Mouse (Mus musculus) fibroblast of lung, adult 2 months (primary cell): Measurements from ENCODE around the gene Retreg1.

ENCODE experiments used
- DNase-seq: peaks from one replicate; pipeline ENCODE4 v3.0.0-alpha.2; 2011; ENCODE audit warnings: low read depth

The Retreg1 gene

GRCm38 (mm10) chr15:25880192-25880591 lies 37.2 kb downstream of the Retreg1 start:
- DNase-seq, result no peak

DNA sequence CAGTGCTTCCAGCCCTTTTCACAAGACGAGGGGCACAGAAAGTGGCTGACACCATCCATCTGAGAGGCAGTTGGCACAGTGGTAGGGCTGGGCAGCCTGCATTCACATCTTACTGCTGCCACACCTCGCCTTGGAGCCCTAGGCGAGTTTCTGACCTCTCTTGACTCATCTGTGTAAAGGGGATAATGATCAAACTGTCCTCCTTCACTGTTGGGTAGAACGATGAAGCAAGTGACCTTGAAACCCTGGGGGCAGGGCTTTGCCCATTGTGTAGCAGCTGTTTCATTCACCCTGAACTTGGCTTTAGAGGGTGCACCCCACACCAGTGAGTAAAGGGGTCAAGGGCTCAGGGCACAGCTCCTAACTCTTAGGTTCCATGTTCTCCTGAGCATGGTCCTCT lies 39.0 kb downstream of the Retreg1 start:
- no peak for DNase-seq

DNA sequence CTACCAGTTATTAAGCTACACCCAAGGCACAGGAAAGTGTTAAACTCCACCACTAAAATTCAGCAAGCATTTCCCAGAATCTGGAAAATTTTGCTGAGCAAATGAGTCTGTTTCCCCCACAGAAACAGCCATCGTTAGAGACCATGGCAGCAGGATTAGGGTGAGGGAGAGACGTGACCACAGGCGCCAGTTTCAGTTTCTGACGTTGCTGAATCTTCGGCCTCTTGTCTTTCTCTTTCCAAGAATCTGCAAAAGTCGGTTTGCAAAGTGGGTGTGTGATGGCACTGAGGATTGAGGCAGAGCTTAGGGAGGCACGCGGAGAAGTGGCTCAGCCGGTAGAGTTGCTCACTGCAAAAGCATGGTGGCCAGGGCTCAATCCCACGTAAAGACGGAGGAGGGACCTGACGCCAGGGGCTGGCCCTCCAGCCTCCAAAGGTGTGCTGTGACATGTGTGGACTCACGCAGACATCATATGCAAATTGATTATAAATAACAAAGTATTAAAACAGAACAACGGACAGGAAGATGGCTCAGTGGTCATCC lies 41.5 kb downstream of the Retreg1 start:
- no peak for DNase-seq

- DNase-seq, result peak; percentile 61
These were observed 43.6 kb downstream of the Retreg1 start for GRCm38 (mm10) chr15:25886581-25887011.

GRCm38 (mm10) chr15:25889927-25890326 lies 46.9 kb downstream of the Retreg1 start:
- DNase-seq, result no peak

- DNase-seq, result no peak
These were observed 48.6 kb downstream of the Retreg1 start for GRCm38 (mm10) chr15:25891556-25891955.

DNA sequence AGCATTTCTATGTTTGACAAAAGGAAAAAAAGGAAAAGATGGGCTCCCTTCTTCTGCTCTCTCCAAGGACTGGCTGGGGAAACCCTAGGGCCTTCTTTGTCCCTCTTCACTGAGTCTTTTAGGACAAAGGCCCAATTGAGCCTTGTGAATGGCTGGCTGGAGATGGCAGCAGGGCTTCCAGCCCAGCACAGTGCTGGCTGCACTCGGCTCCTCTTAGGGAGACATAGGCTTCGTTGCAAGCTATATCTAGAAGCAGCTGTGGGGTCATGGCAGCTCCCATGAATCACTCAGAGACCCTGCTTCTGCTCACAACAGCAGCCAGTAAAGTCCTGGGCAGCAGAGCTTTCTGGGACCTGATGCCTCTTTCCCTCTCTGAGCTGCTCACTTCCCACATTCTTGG lies 50.3 kb downstream of the Retreg1 start:
- no peak for DNase-seq

- no peak for DNase-seq
These were observed 53.8 kb downstream of the Retreg1 start for GRCm38 (mm10) chr15:25896783-25897182.

- no peak for DNase-seq
These were observed 54.6 kb downstream of the Retreg1 start for GRCm38 (mm10) chr15:25897617-25898016.

DNA sequence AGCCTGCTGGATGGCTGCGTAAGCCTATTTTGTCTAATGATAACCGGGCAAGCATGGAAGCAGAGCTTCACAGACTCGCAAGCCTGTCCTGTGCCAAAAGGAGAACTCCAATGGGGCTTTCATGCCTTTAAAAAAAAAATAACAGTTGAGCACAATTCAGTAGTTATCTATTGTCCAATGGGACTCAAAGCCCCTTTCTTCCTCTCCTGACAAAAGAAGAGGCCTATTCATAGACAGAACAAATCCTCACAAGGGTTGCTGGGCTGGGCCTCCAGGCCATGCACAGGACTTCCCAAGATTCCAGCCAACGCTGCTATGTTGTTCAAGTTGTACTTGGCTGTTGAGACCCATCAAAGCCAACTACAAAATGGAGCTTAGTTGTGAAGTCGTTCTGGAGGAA lies 56.0 kb downstream of the Retreg1 start:
- no peak for DNase-seq

- no peak for DNase-seq
These were observed 57.6 kb downstream of the Retreg1 start for GRCm38 (mm10) chr15:25900540-25900939.

GRCm38 (mm10) chr15:25902931-25903615 lies 60.1 kb downstream of the Retreg1 start:
- DNase-seq, result no peak

- DNase-seq, result no peak
These were observed 61.5 kb downstream of the Retreg1 start for GRCm38 (mm10) chr15:25904435-25905021.

GRCm38 (mm10) chr15:25909783-25910494 lies 67.0 kb downstream of the Retreg1 start:
- no peak for DNase-seq

- no peak for DNase-seq
These were observed 67.5 kb downstream of the Retreg1 start for GRCm38 (mm10) chr15:25910495-25910865.

GRCm38 (mm10) chr15:25910924-25911323 lies 67.9 kb downstream of the Retreg1 start:
- no peak for DNase-seq

GRCm38 (mm10) chr15:25912911-25913310 lies 69.9 kb downstream of the Retreg1 start:
- DNase-seq, result no peak

DNA sequence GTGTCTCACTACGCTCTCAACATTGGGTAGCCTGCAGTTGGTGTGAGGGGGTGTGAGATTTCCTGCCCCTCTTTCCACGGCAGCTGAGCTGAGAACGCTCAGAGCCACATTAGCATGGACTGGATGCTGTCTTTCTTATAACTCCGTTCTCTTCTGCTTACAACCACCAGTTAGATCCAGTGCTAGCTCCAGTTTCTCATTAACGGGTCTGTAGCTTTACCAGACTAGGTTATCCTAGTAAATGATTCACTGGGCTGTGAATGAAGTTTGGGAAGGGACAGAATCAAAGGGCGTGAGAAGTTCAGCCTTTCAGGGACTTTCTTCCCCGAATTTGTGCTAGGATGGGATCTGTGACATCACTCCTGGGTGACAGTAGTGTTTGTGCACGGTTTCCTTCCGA lies 70.7 kb downstream of the Retreg1 start:
- no peak for DNase-seq

GRCm38 (mm10) chr15:25914160-25914559 lies 71.2 kb downstream of the Retreg1 start:
- no peak for DNase-seq

DNA sequence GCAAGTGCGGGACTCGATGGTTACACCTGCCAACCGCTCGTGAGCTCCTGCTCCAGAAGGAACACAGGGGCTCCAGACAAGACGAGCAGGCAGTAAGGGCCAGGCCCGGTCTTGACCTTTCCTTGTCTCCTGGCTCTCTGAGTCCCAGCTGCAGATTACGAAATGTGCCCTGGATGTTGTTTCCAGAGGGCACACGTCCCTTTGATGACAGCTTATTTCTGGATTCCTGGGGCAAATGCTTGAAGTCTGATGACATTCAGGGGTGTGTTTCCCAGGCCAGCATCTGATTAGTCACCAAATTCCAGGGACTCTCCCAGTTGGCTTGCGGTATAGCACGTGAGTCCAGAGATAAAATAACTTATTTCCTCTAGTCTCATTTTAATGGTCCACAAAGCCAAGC lies 72.0 kb downstream of the Retreg1 start:
- DNase-seq, result peak; percentile 96

DNA sequence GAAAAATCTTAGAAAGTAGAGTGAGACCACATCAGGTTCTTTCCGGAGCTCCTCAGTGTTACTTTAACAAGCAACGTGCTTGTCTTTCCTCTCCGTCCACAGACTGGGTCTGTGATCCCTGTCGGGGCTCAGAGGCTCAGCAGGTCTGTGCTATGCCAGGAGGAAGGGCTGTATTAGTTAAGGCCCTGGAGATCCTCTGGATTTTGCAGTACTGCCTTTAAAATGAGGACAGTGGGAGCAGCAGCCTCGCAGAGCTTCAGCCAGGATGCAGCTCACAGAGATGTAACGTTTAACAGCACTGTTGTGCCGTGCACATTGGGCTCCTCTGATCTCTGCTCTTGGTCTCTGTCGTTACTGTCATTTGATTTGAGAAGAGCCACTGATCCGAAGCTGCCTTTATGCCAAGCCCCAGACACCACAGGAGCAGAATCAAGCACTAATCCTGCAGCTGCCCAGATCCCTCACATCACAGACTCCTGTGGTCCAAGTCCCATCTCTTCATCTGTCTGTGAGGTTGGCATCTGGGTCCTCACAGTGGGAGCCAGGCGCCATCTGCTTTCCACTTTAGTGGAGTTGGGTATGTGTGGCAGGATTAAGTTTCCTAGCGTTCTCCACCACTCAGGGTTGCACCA lies 72.7 kb downstream of the Retreg1 start:
- no peak for DNase-seq

- DNase-seq, result peak; percentile 62
These were observed 73.3 kb downstream of the Retreg1 start for GRCm38 (mm10) chr15:25916252-25916651.

DNA sequence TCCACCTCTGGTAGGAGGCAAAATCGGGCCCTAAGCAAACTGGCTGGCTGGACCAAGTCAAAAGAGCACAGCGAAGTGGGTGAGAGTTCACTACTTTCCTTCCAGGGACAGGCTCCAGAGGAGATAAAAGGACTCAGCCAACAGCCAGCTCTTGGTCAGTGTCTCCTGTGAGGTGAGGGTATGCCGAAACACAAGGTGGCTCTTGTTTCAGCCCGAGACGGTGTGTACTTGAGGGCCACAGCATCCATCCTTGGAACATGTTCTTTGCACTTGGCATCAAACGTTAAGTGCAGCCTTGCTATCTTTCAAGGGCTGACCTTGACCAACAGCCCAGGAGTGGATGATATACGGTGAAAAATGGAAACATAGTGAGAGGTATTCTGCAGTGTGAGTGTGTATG lies 75.7 kb downstream of the Retreg1 start:
- no peak for DNase-seq
